Mouse (Mus musculus) left cerebral cortex, postnatal 10 days (tissue): ENCODE measurements around the gene Cd200r1. TPM values are rescaled to one million over a fixed set of nuclear protein-coding genes. Genes with fewer than 3 reads are reported as not detected.
"Not testable (repeated sequence)": the region's sequence is repeated elsewhere in the genome, so short reads cannot be mapped to it uniquely, and the experiment has no call there.

Experiments
- DNase-seq, 2 experiments: peaks; one replicate each; pipeline ENCODE4 v3.0.0; 2021 to 2022; ENCODE audit warnings: low spot score in 2 of 2, mixed read lengths in 1 of 2; ENCODE audit errors: extremely low spot score in 1 of 2
- intact Hi-C: fragments of 180-260 bp; cut with DNase I; formaldehyde crosslinking; loops from one replicate; pipeline ENCODE4 v1.15.1; 2025
- total RNA-seq, 2 experiments: library from RNA; stranded (reverse); gene quantifications; 2 replicates each; pipeline ENCODE4 v1.2.3; 2021

The Cd200r1 gene
- total RNA-seq, 2 experiments from 2014 or later, result 0.21 to 0.55 TPM

DNA sequence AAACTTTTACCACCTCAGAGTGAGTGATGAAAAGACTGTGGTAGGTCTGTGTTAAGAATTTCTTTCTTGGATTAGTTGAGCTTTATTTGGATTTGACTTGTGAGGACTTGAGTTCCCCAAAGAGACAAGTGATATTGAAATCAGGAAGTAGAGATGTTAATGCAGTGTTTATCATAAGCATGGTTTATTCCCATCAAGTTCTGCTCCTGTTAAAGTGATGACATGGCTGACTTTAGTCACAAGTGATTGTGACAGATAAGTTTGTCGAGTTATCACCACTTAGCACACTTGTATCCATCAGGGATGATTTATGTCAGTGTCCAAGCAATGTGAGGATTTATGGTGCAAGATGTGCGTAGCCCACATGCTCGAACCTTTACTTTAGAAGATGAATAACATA lies 66.8 kb downstream of the Cd200r1 start:
- intact Hi-C loops, result no loop called here
- DNase-seq, result no peak

DNA sequence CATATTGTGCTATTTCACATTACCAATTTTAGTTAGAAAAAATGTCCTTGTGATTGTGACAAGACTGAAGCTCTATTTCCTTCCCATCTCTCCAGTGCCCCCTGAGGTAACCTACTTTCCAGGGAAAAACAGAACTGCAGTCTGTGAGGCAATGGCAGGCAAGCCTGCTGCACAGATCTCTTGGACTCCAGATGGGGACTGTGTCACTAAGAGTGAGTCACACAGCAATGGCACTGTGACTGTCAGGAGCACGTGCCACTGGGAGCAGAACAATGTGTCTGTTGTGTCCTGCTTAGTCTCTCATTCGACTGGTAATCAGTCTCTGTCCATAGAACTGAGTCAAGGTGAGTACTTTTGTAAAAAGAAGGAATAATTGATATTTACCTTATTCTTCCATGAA lies 67.7 kb downstream of the Cd200r1 start:
- DNase-seq, intact Hi-C loops: not testable (repeated sequence)

Other genes with a start within 250 kb of the Cd200r1 start
- 10 to 100 TPM; 20.4 to 21.4 TPM for gene Boc, start 206.8 kb upstream of the Cd200r1 start, total RNA-seq
- 1 to 10 TPM; 4.4 to 5.7 TPM for gene Nepro, start 41.4 kb upstream of the Cd200r1 start, total RNA-seq
- 10 to 100 TPM; 25.6 to 25.9 TPM for gene Gtpbp8, start 19.4 kb upstream of the Cd200r1 start, total RNA-seq
- gene Cd200r4, start 46.0 kb downstream of the Cd200r1 start, total RNA-seq, result not detected
- not detected for gene Cd200r2, start 101.4 kb downstream of the Cd200r1 start, total RNA-seq
- not detected for gene Cd200r3, start 177.9 kb downstream of the Cd200r1 start, total RNA-seq